Mouse (Mus musculus) urinary bladder, adult 2 months (tissue): ENCODE results near the gene Psmb8. TPM values are rescaled to one million over a fixed set of nuclear protein-coding genes. Genes with fewer than 3 reads are reported as not detected.
A peak's percentile ranks its signal among the peaks of the same experiment; 100 is the strongest.
"Not testable (repeated sequence)": the region's sequence is repeated elsewhere in the genome, so short reads cannot be mapped to it uniquely, and the experiment has no call there.

Experiments
- DNase-seq: peaks from one replicate; pipeline ENCODE4 v3.0.0; 2022; ENCODE audit warnings: low spot score
- polyA plus RNA-seq: library from polyadenylated mRNA; depleted of rRNA; stranded (reverse); fragments of >200 nt; gene quantifications from 2 replicates; pipeline ENCODE4 v1.2.3, GENCODE M21; 2012

Gene Psmb8
- polyA plus RNA-seq, 1 experiment = 81.2 TPM

- no peak for DNase-seq
Measured at GRCm38 (mm10) chr17:34211746-34212365, 14.3 kb downstream of the Psmb8 start.

DNA sequence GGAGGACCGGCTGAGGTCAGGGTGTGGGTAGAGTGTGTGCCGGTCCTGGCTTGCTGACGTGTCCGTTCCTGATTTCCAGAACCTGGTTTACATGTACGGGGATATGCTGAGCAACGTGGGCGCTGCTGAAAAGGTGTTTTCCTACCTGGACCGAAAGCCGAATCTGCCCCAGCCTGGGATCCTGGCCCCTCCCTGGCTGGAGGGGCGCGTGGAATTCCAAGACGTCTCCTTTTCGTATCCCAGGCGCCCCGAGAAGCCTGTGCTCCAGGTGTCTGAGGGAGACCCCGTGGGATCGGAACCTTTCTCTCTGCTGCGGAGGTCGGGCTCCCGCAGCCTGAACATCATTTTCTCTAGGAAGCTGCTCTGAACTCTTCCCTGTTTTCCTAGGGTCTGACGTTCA is 16.4 kb downstream of the Psmb8 start:
- DNase-seq = no peak

- no peak for DNase-seq
Measured at GRCm38 (mm10) chr17:34215176-34215575, 17.7 kb downstream of the Psmb8 start.

- no peak for DNase-seq
Measured at GRCm38 (mm10) chr17:34217216-34217928, 19.9 kb downstream of the Psmb8 start.

- DNase-seq = no peak
Measured at GRCm38 (mm10) chr17:34217986-34218385, 20.5 kb downstream of the Psmb8 start.

DNA sequence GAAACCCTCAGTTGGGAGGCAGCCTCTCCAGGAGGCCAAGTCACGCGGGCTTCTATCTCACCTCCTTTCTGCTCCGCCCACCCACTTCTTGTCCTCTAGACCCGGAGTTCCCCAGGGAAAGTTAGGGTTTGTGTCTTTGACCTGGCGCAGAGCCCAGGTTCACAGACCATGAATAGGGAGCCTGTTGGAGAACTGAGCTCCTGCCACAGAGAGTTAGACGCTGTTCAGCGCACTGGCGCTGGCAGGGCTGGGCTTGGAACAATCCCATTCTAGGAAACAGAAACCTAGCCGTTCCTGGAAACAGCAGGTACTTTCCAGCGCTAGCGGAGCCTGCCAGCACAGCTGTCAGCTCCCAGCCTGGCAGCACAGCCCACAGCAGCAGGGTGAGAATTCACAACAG is 21.2 kb downstream of the Psmb8 start:
- no peak for DNase-seq

GRCm38 (mm10) chr17:34219096-34219495 is 21.6 kb downstream of the Psmb8 start:
- DNase-seq = not testable (repeated sequence)

GRCm38 (mm10) chr17:34219801-34220200 is 22.3 kb downstream of the Psmb8 start:
- DNase-seq = not testable (repeated sequence)

- DNase-seq = not testable (repeated sequence)
Measured at GRCm38 (mm10) chr17:34220401-34220800, 22.9 kb downstream of the Psmb8 start.

DNA sequence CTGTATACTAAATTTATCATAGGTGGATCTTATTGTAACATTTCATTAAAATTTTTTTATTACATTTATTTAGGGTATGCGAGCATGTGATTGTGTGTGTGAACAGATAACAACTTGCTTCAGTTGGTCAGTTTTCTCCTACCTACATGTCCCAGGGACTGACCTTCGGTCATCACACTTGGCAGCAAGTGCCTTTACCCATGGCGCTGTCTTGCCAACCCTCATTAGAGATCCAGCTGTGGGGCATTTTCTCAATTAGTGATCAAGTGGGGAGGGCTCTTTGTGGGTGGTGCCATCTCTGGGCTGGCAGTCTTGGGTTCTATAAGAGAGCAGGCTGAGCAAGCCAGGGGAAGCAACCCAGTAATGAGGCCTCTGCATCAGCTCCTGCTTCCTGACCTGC is 27.3 kb downstream of the Psmb8 start:
- DNase-seq = no peak

DNA sequence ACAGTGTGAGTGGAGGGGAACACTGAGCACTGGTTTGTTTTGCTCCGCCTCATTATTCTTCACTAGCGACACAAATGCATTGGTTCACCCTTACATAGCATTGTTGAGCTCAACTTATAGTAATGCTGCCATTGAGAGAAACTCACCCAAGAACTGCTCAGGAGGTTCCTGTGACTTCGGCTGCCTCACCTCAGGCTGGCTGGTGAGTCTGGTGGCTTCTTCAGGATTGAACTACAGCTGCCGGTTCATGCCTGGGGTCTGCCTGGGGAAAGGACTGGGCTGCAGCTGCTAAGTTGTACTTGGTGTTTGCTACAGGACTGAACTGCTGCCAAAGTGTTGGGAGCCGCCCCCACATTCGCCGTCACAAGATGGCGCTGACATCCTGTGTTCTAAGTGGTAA is 27.9 kb downstream of the Psmb8 start:
- DNase-seq = no peak

- not testable (repeated sequence) for DNase-seq
Measured at GRCm38 (mm10) chr17:34225911-34226310, 28.4 kb downstream of the Psmb8 start.

DNA sequence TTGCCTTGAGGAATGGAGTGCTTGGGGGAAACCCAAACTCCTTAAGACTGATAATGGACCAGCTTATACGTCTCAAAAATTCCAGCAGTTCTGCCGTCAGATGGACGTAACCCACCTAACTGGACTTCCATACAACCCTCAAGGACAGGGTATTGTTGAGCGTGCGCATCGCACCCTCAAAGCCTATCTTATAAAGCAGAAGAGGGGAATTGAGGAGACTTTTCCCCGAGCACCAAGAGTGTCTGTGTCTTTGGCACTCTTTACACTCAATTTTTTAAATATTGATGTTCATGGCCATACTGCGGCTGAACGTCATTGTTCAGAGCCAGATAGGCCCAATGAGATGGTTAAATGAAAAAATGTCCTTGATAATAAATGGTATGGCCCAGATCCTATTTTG is 33.5 kb downstream of the Psmb8 start:
- DNase-seq = not testable (repeated sequence)

GRCm38 (mm10) chr17:34232021-34232420 is 34.5 kb downstream of the Psmb8 start:
- DNase-seq = not testable (repeated sequence)

DNA sequence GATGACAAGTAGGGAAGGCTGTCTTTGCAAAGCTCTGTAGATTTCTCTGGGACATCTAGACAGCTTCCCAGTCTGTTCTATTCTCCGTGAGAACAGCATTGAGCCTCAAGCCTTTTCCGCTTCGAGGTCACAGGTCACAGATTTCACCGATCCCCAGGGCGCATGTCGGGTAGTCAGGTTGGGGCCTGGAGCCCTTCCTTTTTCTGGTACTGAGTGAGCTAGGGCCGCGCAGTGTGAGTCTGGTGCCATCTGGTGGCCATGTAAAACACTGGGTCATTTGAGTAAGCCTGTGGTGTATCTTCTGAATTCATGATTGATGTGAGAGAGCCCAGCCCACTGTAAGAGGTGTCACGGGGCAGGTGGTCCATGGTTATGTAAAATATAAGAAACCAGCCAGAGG is 37.4 kb downstream of the Psmb8 start:
- peak; percentile 42 for DNase-seq

DNA sequence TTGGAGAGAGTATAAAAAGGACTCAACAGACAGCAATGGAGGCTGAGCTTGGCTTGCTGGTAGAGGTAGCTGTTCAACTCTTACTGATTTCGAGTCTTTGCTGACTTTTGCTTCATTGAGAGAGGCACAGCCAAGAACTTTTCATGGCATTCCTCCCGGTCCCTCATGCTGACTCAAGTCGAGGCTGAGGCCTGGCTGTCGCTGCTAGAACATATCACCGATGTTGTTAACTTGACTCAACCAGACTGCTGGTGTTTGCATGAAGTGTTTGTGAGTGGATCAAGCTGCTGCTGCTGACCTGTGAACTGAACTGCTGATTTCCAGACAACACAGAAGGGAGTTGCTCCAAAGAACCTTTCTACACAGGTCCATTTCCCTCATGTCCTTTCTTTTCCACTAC is 39.2 kb downstream of the Psmb8 start:
- no peak for DNase-seq

DNA sequence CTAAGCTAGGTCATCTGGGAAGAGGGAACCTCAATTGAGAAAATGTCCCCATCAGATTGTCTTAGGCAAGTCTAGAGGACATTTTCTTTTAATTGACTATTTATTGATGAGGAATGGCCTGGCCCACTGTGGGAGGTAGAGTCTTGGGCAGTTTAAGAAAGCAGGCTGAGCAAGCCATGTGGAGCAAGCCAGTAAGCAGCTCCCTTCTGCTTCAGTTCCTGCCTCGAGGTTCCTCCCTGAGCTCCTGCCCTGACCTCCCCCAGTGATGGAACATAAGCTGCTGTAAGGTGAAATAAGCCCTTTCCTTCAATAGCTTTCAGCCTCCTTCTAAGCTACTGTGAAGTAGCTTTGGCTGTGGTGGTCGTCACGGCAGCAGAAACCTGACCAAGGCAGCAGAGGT is 40.2 kb downstream of the Psmb8 start:
- no peak for DNase-seq

DNA sequence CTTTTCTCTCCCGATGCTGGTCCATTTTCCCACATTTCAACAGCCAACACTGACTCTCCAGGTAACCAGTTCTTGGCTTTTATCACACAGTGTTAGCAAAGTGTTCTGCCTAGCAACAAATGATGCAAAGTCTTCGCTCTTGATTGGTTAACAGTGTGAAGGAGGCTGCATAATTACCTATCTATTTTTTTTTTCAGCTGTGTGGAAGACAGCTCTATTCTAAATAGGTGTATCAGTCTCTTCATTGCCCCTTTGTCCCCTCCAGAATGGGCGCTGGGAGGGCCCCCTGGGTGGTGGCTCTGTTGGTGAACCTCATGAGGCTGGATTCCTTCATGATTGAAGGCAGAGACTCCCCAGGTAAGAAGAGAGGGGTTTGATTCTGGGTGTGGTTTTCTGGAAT is 41.2 kb downstream of the Psmb8 start, which contains the start of gene H2-Ob:
Gene H2-Ob (plus strand): TSS at position 198 of the 400 bp plus-strand sequence.
- DNase-seq = no peak

GRCm38 (mm10) chr17:34239601-34240041 is 42.1 kb downstream of the Psmb8 start:
- no peak for DNase-seq

DNA sequence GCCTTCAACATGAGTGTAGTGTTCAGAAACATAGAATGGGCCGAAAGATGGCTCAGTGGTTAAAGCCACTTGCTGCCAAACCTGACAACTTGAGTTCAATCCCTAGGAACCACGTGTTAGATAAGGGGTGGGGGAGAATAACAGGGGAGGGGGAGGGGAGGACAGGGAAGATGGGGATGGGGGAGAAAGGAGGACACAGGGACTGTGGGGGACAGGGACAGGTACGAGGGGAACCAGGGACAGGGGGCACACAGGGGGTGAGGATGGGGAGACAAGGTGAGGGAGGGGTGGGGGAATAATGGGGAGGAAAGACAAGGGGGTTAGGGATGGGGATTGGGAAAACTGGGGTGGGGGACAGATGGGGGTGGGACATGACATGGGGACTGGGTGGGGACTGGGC is 42.8 kb downstream of the Psmb8 start:
- DNase-seq = no peak

GRCm38 (mm10) chr17:34240916-34241315 is 43.4 kb downstream of the Psmb8 start:
- DNase-seq = no peak

- no peak for DNase-seq
Measured at GRCm38 (mm10) chr17:34244656-34245055, 47.1 kb downstream of the Psmb8 start.

GRCm38 (mm10) chr17:34247047-34247446 is 49.5 kb downstream of the Psmb8 start:
- no peak for DNase-seq
